Mouse (Mus musculus): ENCODE measurements around the gene Gatd1. TPM values are rescaled to one million over a fixed set of nuclear protein-coding genes. Genes with fewer than 3 reads are reported as not detected.

Gene Gatd1
- polyA plus RNA-seq, 1 experiment from 2014 or later = 13.5 TPM

- Histone ChIP-seq H3K9me3 (replicated peaks; ENCODE audit: control insufficient read depth, low read length) (no peaks in the 10 kb centered on the region), H3K9ac (ENCODE audit: low read depth, low read length) (no peak overlapping the region), H3K36me3 (ENCODE audit: control insufficient read depth, insufficient read depth) (no peaks in the 10 kb centered on the region), H3K4me1 (ENCODE audit: control insufficient read depth, low read depth, low read length) (peaks cover under 1% of the 10 kb centered on the region; the same call in 1 of the 2 replicates), H3K27ac (ENCODE audit: low read length) (peak overlapping the region; percentile 38), H3K4me2 (ENCODE audit: low read depth, low read length) (no peak overlapping the region), H3K4me3 (ENCODE audit: low read depth, low read length) (no peak overlapping the region), H3K27me3 (ENCODE audit: control insufficient read depth, insufficient read depth, low read depth, low read length) (no peaks in the 10 kb centered on the region)
- peak; percentile 65 for ATAC-seq (ENCODE audit: low read depth)
- 43% methylated on average over 9 of the region's 9 CpGs for WGBS (ENCODE audit: insufficient replicate concordance)
Observed at GRCm38 (mm10) chr7:141420030-141420702, 6.2 kb upstream of the Gatd1 start.

- Histone ChIP-seq H3K9ac (ENCODE audit: low read depth, low read length) (no peak overlapping the region), H3K27ac (ENCODE audit: low read length) (no peak overlapping the region)
- WGBS (ENCODE audit: insufficient replicate concordance) = 38% methylated on average over 7 of the region's 7 CpGs
Observed at GRCm38 (mm10) chr7:141418970-141419369, 5.0 kb upstream of the Gatd1 start.

GRCm38 (mm10) chr7:141417731-141418681 lies 4.1 kb upstream of the Gatd1 start:
- no peak overlapping the region for H3K27ac ChIP-seq (ENCODE audit: low read length)
- no peak overlapping the region for H3K9ac ChIP-seq (ENCODE audit: low read depth, low read length)
- no peak for ATAC-seq (ENCODE audit: low read depth)
- H3K27me3 ChIP-seq (ENCODE audit: control insufficient read depth, insufficient read depth, low read depth, low read length) = no peaks in the 10 kb centered on the region
- H3K4me3 ChIP-seq (ENCODE audit: low read depth, low read length) = no peak overlapping the region
- H3K4me2 ChIP-seq (ENCODE audit: low read depth, low read length) = no peak overlapping the region
- no peaks in the 10 kb centered on the region for H3K9me3 ChIP-seq (replicated peaks; ENCODE audit: control insufficient read depth, low read length)
- no peaks in the 10 kb centered on the region for H3K36me3 ChIP-seq (ENCODE audit: control insufficient read depth, insufficient read depth)
- WGBS (ENCODE audit: insufficient replicate concordance) = 65% methylated on average over 8 of the region's 8 CpGs
- H3K4me1 ChIP-seq (ENCODE audit: control insufficient read depth, low read depth, low read length) = peaks cover 16% of the 10 kb centered on the region

More at GRCm38 (mm10) chr7:141418970-141419369, 5.0 kb upstream of the Gatd1 start:
- Histone ChIP-seq H3K4me3 (ENCODE audit: low read depth, low read length) (no peak overlapping the region), H3K36me3 (ENCODE audit: control insufficient read depth, insufficient read depth) (no peaks in the 10 kb centered on the region), H3K27me3 (ENCODE audit: control insufficient read depth, insufficient read depth, low read depth, low read length) (no peaks in the 10 kb centered on the region), H3K4me2 (ENCODE audit: low read depth, low read length) (no peak overlapping the region), H3K9me3 (replicated peaks; ENCODE audit: control insufficient read depth, low read length) (no peaks in the 10 kb centered on the region), H3K4me1 (ENCODE audit: control insufficient read depth, low read depth, low read length) (peaks cover 9% of the 10 kb centered on the region)
- no peak for ATAC-seq (ENCODE audit: low read depth)

- Histone ChIP-seq H3K9me3 (replicated peaks; ENCODE audit: control insufficient read depth, low read length) (no peaks in the 10 kb centered on the region), H3K4me2 (ENCODE audit: low read depth, low read length) (no peak overlapping the region), H3K27me3 (ENCODE audit: control insufficient read depth, insufficient read depth, low read depth, low read length) (no peaks in the 10 kb centered on the region), H3K4me1 (ENCODE audit: control insufficient read depth, low read depth, low read length) (peaks cover 20% of the 10 kb centered on the region), H3K4me3 (ENCODE audit: low read depth, low read length) (no peak overlapping the region), H3K27ac (ENCODE audit: low read length) (no peak overlapping the region), H3K36me3 (ENCODE audit: control insufficient read depth, insufficient read depth) (no peaks in the 10 kb centered on the region), H3K9ac (ENCODE audit: low read depth, low read length) (no peak overlapping the region)
- no peak for ATAC-seq (ENCODE audit: low read depth)
- 74% methylated on average over 6 of the region's 6 CpGs for whole genome bisulfite sequencing (ENCODE audit: insufficient replicate concordance)
Observed at GRCm38 (mm10) chr7:141416144-141416841, 2.4 kb upstream of the Gatd1 start.

GRCm38 (mm10) chr7:141413331-141413730 lies 605 bp downstream of the Gatd1 start:
- Histone ChIP-seq H3K4me2 (ENCODE audit: low read depth, low read length) (peak overlapping the region; percentile 91), H3K4me3 (ENCODE audit: low read depth, low read length) (peak overlapping the region; percentile 83), H3K9ac (ENCODE audit: low read depth, low read length) (peak overlapping the region; percentile 91), H3K27me3 (ENCODE audit: control insufficient read depth, insufficient read depth, low read depth, low read length) (no peaks in the 10 kb centered on the region), H3K36me3 (ENCODE audit: control insufficient read depth, insufficient read depth) (peaks cover 6% of the 10 kb centered on the region), H3K9me3 (replicated peaks; ENCODE audit: control insufficient read depth, low read length) (no peaks in the 10 kb centered on the region), H3K27ac (ENCODE audit: low read length) (peak overlapping the region; percentile 83), H3K4me1 (ENCODE audit: control insufficient read depth, low read depth, low read length) (peaks cover 24% of the 10 kb centered on the region)
- 2% methylated on average over 16 of the region's 16 CpGs for WGBS (ENCODE audit: insufficient replicate concordance)
- no peak for ATAC-seq (ENCODE audit: low read depth)

- no peak for ATAC-seq (ENCODE audit: low read depth)
- peaks cover 24% of the 10 kb centered on the region for H3K4me1 ChIP-seq (ENCODE audit: control insufficient read depth, low read depth, low read length)
- no peaks in the 10 kb centered on the region for H3K27me3 ChIP-seq (ENCODE audit: control insufficient read depth, insufficient read depth, low read depth, low read length)
- 81% methylated on average over 1 of the region's 1 CpGs for WGBS (ENCODE audit: insufficient replicate concordance)
- no peaks in the 10 kb centered on the region for H3K9me3 ChIP-seq (replicated peaks; ENCODE audit: control insufficient read depth, low read length)
- H3K9ac ChIP-seq (ENCODE audit: low read depth, low read length) = no peak overlapping the region
- no peak overlapping the region for H3K27ac ChIP-seq (ENCODE audit: low read length)
- H3K36me3 ChIP-seq (ENCODE audit: control insufficient read depth, insufficient read depth) = peaks cover 10% of the 10 kb centered on the region
- no peak overlapping the region for H3K4me2 ChIP-seq (ENCODE audit: low read depth, low read length)
- no peak overlapping the region for H3K4me3 ChIP-seq (ENCODE audit: low read depth, low read length)
Observed at GRCm38 (mm10) chr7:141411667-141412066, 2.3 kb downstream of the Gatd1 start.

GRCm38 (mm10) chr7:141410631-141411030 lies 3.3 kb downstream of the Gatd1 start:
- H3K36me3 ChIP-seq (ENCODE audit: control insufficient read depth, insufficient read depth) = peaks cover 10% of the 10 kb centered on the region
- H3K9me3 ChIP-seq (replicated peaks; ENCODE audit: control insufficient read depth, low read length) = no peaks in the 10 kb centered on the region
- WGBS (ENCODE audit: insufficient replicate concordance) = 73% methylated on average over 8 of the region's 8 CpGs
- ATAC-seq (ENCODE audit: low read depth) = no peak
- no peak overlapping the region for H3K4me2 ChIP-seq (ENCODE audit: low read depth, low read length)
- H3K9ac ChIP-seq (ENCODE audit: low read depth, low read length) = no peak overlapping the region
- H3K27me3 ChIP-seq (ENCODE audit: control insufficient read depth, insufficient read depth, low read depth, low read length) = no peaks in the 10 kb centered on the region
- H3K4me1 ChIP-seq (ENCODE audit: control insufficient read depth, low read depth, low read length) = peaks cover 24% of the 10 kb centered on the region
- H3K4me3 ChIP-seq (ENCODE audit: low read depth, low read length) = no peak overlapping the region
- H3K27ac ChIP-seq (ENCODE audit: low read length) = no peak overlapping the region

GRCm38 (mm10) chr7:141408833-141409232 lies 5.1 kb downstream of the Gatd1 start:
- Histone ChIP-seq H3K27me3 (ENCODE audit: control insufficient read depth, insufficient read depth, low read depth, low read length) (no peaks in the 10 kb centered on the region), H3K4me2 (ENCODE audit: low read depth, low read length) (no peak overlapping the region), H3K27ac (ENCODE audit: low read length) (no peak overlapping the region), H3K9ac (ENCODE audit: low read depth, low read length) (peak overlapping the region; percentile 32; the same call in 1 of the 2 replicates), H3K36me3 (ENCODE audit: control insufficient read depth, insufficient read depth) (peaks cover 10% of the 10 kb centered on the region), H3K4me3 (ENCODE audit: low read depth, low read length) (no peak overlapping the region), H3K4me1 (ENCODE audit: control insufficient read depth, low read depth, low read length) (peaks cover 15% of the 10 kb centered on the region), H3K9me3 (replicated peaks; ENCODE audit: control insufficient read depth, low read length) (no peaks in the 10 kb centered on the region)
- ATAC-seq (ENCODE audit: low read depth) = peak; percentile 51
- WGBS (ENCODE audit: insufficient replicate concordance) = 9% methylated on average over 11 of the region's 11 CpGs
